Mouse (Mus musculus) macrophage (primary cell): ENCODE results near the gene Gramd1b. TPM values are rescaled to one million over a fixed set of nuclear protein-coding genes. Genes with fewer than 3 reads are reported as not detected.
A peak's percentile ranks its signal among the peaks of the same experiment; 100 is the strongest.

Experiments used
- H3K27ac ChIP-seq: fragments of 350-480 bp; formaldehyde crosslinking; 2 replicates; pipeline ENCODE4 v1.9.0; 2021
- H3K36me3 ChIP-seq: fragments of 350-480 bp; formaldehyde crosslinking; 2 replicates; pipeline ENCODE4 v1.9.0; 2021; ENCODE audit errors: inconsistent target
- H3K4me3 ChIP-seq: fragments of 350-480 bp; formaldehyde crosslinking; 2 replicates; pipeline ENCODE4 v1.9.0; 2021; ENCODE audit errors: inconsistent target
- H3K79me2 ChIP-seq: fragments of 350-480 bp; formaldehyde crosslinking; 2 replicates; pipeline ENCODE4 v1.9.0; 2021; ENCODE audit errors: inconsistent target
- WGBS: methylation state at CpG from one replicate; pipeline ENCODE4 v1.1.7; 2026; ENCODE audit warnings: inconsistent platforms; ENCODE audit not compliant: missing documents; 5-methylcytosine and 5-hydroxymethylcytosine counted together
- polyA plus RNA-seq: library from polyadenylated mRNA; stranded (reverse); fragments of 250-400 nt; gene quantifications from 3 replicates; pipeline ENCODE4 v1.2.4, GENCODE M21; 2018; ENCODE audit warnings: inconsistent platforms
- total RNA-seq, 78 experiments: library from RNA; depleted of rRNA; stranded (reverse); fragments of 250-400 nt; gene quantifications; 1 replicate in 9 of 78; 2 replicates in 24 of 78; 3 replicates in 43 of 78; 4 replicates in 2 of 78; pipeline ENCODE4 v1.2.4; 2018; ENCODE audit warnings: inconsistent platforms in 56 of 78

The Gramd1b gene
- total RNA-seq (2018; cell fraction: chromatin; rRNA removed), result 100 to 1,000 TPM; 144 to 589 (median 313) TPM
- total RNA-seq (2018; cell fraction: cytosol; rRNA removed), result 100 to 1,000 TPM in 21 of 26 experiments, 10 to 100 TPM in 5; 70.7 to 155 (median 114) TPM
- 100 to 1,000 TPM; 104 to 419 (median 285) TPM for total RNA-seq (2018; cell fraction: nucleus; rRNA removed)
- polyA plus RNA-seq, result 66.3 to 75.9 TPM (median 73.4 TPM) in 3 replicates

- Histone ChIP-seq H3K79me2 (peaks cover 8% of the 10 kb centered on the region; the same call in 1 of the 2 replicates), H3K36me3 (no peaks in the 10 kb centered on the region), H3K4me3 (peak within 1 kb of the TSS; percentile 30), H3K27ac (peak within 1 kb of the TSS; percentile 22)
- 26% methylated on average over 35 of the region's 40 CpGs for WGBS
These were observed at the start of gene Gramd1b for GRCm38 (mm10) chr9:40531027-40531621. Gene Gramd1b, minus strand, starts transcription at chr9:40531383.

DNA sequence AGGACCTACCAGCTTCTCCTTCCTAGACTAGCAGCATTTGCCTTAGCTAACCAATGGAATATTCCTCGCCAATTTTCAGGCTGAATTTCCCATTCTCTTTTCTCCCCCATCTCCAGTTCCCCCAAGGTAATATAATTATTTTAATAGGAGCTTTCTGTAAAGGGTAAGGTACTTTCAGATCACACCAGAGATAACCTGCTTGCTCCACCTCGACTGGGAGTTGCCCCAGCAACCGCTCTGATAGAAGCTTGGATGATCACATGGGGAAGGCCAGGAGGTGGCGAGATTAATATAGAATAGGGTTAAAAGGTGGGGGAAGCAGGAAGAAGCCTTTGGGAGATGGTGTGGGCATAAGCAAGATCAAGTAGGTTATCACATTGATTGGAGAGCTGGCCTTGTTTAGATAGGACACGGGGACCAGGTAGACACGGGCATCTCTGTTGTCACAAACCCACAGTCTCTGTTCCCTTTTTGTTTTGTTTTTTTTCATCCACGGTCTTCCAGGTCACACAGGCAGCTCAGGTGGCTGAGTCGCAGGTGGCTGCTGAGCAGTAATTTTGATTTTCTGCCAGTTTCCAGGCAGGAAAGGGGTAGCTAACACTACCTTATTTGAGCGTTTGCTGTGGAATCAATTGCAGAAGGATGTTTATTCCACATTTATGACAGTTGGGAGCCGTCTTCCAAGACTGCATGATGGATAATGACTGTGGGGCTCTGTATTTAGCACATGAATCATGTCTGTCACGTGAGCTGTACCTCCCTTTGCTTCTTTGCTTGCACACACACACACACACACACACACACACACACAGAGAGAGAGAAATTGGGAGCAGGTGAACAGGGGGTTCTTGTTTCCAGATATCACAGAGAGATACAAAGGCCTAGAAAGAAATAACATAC lies 47.8 kb upstream of the Gramd1b start:
- WGBS, result 70% methylated on average over 11 of the region's 11 CpGs
- Histone ChIP-seq H3K79me2 (no peaks in the 10 kb centered on the region), H3K4me3 (no peak overlapping the region), H3K36me3 (no peaks in the 10 kb centered on the region), H3K27ac (peak overlapping the region; percentile 17)

DNA sequence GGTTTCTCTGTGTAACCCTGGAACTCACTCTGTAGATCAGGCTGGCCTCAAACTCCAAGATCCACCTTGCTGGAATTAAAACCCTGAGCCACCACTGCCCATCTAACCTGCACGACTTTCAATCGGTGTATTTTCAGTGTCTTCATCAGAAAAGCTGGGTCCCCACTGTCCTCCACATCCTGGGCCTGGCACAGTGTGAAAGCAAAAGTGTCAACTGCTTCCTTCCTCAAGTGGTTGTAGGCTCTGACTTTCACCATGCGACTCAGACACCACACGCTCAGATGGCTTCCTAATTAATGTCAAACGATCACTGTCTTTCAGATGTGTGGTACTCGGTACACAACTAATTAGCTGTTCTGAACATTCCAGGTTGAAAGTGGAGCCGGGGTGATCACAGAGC lies 45.9 kb upstream of the Gramd1b start:
- no peaks in the 10 kb centered on the region for H3K79me2 ChIP-seq
- no peaks in the 10 kb centered on the region for H3K36me3 ChIP-seq
- H3K27ac ChIP-seq, result peak overlapping the region; percentile 86
- WGBS, result 11% methylated on average over 7 of the region's 7 CpGs
- no peak overlapping the region for H3K4me3 ChIP-seq

- Histone ChIP-seq H3K36me3 (no peaks in the 10 kb centered on the region), H3K4me3 (no peak overlapping the region), H3K27ac (peak overlapping the region; percentile 86), H3K79me2 (no peaks in the 10 kb centered on the region)
- 26% methylated on average over 14 of the region's 14 CpGs for WGBS
These were observed 44.1 kb upstream of the Gramd1b start for GRCm38 (mm10) chr9:40575053-40575985.

DNA sequence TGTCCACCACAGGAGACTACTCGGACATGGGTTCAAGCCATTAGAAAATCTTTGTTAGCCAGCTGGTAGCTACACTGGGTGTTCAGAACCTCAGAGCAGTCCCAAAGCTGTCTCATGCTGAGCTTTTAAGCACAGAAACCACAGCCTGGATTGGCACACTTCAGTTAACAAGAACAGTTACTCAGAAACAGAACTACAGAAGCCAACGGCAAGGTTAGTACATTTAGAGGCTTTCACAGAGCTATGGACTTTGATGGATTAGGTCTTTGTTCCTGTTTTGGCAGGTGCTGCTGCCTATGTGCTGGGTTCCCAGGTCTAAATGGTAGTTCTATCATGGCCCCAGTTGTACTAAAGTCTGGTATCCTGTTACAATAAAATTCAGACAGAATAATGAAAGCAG lies 40.1 kb upstream of the Gramd1b start:
- no peak overlapping the region for H3K4me3 ChIP-seq
- no peaks in the 10 kb centered on the region for H3K79me2 ChIP-seq
- no peaks in the 10 kb centered on the region for H3K36me3 ChIP-seq
- 19% methylated on average over 2 of the region's 2 CpGs for WGBS
- no peak overlapping the region for H3K27ac ChIP-seq

GRCm38 (mm10) chr9:40568070-40568469 lies 36.9 kb upstream of the Gramd1b start:
- no peak overlapping the region for H3K27ac ChIP-seq
- 94% methylated on average over 6 of the region's 8 CpGs for WGBS
- no peaks in the 10 kb centered on the region for H3K36me3 ChIP-seq
- H3K79me2 ChIP-seq, result no peaks in the 10 kb centered on the region
- H3K4me3 ChIP-seq, result no peak overlapping the region

DNA sequence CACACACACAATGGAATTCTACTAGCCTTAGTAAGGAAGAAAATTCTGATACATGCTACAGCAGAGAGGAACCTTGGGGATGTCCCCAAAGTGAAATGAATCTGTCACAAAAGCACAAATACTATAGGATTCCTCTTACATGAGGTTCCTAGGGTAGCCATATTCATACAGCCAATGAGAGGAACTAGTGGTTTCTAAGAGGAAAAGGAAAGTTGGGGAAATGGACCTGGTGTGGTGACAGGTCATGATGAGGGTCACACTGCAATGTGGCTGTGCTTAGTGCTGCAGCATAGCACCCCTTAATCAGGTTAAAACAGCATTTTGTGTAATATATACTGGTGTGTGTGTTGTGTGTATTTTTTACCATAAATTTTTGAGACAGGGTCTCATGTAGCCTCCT lies 32.6 kb upstream of the Gramd1b start:
- Histone ChIP-seq H3K4me3 (no peak overlapping the region), H3K27ac (no peak overlapping the region), H3K36me3 (no peaks in the 10 kb centered on the region), H3K79me2 (no peaks in the 10 kb centered on the region)

DNA sequence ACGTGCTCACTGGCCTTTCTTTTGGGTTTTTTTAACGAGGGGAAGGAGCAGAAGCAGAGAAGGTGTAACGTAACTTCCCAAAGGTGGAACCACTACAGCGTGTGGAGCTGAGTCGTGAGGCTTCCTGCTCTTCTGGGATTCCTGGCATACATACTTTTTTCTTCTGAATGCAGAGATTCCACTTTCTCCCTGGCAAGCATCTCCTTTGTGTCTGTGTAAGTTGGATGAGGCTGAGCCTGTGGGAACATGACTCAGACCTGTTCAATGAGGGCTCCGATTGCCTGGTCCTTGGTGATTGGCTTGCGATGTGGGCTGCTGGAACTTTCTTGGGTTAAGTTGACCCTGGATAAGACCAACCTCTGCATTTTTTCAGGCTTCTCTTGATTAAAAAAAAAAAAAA lies 28.5 kb upstream of the Gramd1b start:
- no peaks in the 10 kb centered on the region for H3K36me3 ChIP-seq
- 86% methylated on average over 5 of the region's 7 CpGs for WGBS
- H3K27ac ChIP-seq, result no peak overlapping the region
- H3K4me3 ChIP-seq, result no peak overlapping the region
- H3K79me2 ChIP-seq, result no peaks in the 10 kb centered on the region

GRCm38 (mm10) chr9:40557796-40558195 lies 26.6 kb upstream of the Gramd1b start:
- Histone ChIP-seq H3K27ac (no peak overlapping the region), H3K79me2 (no peaks in the 10 kb centered on the region), H3K4me3 (no peak overlapping the region), H3K36me3 (no peaks in the 10 kb centered on the region)
- WGBS, result 88% methylated on average over 5 of the region's 5 CpGs

- H3K79me2 ChIP-seq, result no peaks in the 10 kb centered on the region
- H3K4me3 ChIP-seq, result no peak overlapping the region
- H3K36me3 ChIP-seq, result no peaks in the 10 kb centered on the region
- 98% methylated on average over 4 of the region's 4 CpGs for WGBS
- H3K27ac ChIP-seq, result no peak overlapping the region
These were observed 25.2 kb upstream of the Gramd1b start for GRCm38 (mm10) chr9:40556396-40556795.

DNA sequence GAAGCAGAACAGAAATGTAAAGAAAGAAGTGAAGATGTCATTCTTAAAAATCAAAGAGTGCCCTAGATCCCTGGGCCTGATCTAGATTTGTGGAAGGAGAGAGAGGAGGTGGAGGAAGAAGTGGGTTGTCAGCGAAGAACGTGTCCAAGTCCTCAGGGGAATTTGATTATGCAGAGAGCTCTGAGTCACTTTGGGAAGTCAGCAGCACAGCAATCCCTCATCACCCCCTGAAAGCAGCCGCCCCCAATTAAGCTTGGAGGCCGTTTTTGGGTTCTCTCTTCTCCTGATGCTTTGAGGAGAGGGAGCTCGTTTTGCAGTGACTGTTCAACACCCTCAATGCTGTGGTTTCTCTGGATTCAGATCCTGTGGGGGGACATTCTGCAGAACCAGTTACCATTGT lies 24.1 kb upstream of the Gramd1b start:
- no peak overlapping the region for H3K27ac ChIP-seq
- no peak overlapping the region for H3K4me3 ChIP-seq
- H3K36me3 ChIP-seq, result no peaks in the 10 kb centered on the region
- no peaks in the 10 kb centered on the region for H3K79me2 ChIP-seq
- WGBS, result 84% methylated on average over 5 of the region's 5 CpGs

DNA sequence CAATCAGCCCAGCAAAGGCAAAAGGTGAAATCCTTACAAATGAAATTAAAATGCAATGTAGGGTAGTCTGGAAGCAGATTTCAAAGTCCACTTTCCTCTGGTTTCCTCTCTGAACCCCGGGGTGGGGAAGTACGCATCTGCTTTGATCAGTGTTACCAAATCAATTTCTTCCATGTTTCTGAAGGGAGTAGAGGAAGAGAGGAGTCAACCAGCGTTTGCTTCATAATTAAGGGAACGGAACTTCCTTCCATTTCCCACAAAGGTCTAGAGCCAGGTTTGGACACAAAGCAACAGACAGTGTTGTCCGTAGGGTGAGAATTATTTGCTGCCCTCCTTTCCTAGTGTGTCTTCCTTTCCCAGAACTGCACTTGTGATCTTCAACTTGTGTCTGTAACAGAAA lies 16.7 kb upstream of the Gramd1b start:
- H3K36me3 ChIP-seq, result no peaks in the 10 kb centered on the region
- WGBS, result 65% methylated on average over 5 of the region's 5 CpGs
- H3K79me2 ChIP-seq, result no peaks in the 10 kb centered on the region
- H3K4me3 ChIP-seq, result no peak overlapping the region
- H3K27ac ChIP-seq, result no peak overlapping the region

DNA sequence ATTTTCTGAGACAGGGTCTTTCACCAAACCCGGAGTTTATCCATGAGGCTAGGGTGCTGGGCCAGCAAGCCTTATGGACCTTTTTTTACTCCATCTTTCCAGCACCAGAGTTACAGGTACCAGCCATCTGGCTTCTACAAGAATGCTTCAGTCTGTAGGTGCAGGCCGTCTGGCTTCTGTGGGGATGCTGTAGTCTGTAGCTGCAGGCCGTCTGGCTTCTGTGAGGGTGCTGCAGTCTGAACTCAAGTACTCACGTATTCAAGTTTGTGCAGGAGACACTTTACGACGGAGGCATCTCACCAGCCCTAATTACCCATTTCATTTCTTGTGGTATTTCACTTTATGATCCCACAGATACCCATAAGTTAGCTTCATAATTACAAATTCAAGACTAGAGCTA lies 14.0 kb upstream of the Gramd1b start:
- no peak overlapping the region for H3K27ac ChIP-seq
- H3K4me3 ChIP-seq, result no peak overlapping the region
- no peaks in the 10 kb centered on the region for H3K36me3 ChIP-seq
- no peaks in the 10 kb centered on the region for H3K79me2 ChIP-seq
- WGBS, result 98% methylated on average over 6 of the region's 6 CpGs

DNA sequence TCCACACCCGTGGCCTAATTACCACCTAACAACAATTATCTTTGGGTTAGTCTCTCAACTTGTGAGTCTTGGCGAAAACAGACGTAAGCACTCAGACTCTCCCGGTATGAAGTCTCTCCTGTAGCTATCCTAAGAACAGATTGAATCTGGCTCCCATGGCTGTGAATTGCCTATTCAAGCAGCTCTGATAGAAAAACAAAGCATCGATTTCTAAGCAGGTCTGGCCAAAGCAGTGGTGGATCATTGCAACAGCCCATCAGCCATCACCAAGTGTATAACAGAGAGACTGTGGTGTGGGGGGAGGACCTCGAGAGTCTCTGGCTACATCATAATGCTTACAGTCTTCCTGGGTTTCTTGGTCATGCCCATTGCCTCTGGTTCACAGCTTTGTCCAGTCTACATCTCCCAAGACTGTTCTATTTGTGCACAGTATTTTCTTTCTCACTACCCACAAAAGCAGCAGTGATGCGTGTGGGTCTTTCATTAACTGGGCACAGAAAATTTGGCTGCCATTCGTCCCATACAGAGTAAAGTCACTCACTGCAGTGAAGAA lies 8.5 kb upstream of the Gramd1b start:
- no peaks in the 10 kb centered on the region for H3K79me2 ChIP-seq
- no peak overlapping the region for H3K27ac ChIP-seq
- no peak overlapping the region for H3K4me3 ChIP-seq
- H3K36me3 ChIP-seq, result no peaks in the 10 kb centered on the region
- WGBS, result 94% methylated on average over 8 of the region's 8 CpGs
